Mouse (Mus musculus) thymus, postnatal 14 days (tissue): Measurements from ENCODE around the gene Majin.

Source experiments
- DNase-seq: peaks from one replicate; pipeline ENCODE4 v3.0.0; 2021

The Majin gene

DNA sequence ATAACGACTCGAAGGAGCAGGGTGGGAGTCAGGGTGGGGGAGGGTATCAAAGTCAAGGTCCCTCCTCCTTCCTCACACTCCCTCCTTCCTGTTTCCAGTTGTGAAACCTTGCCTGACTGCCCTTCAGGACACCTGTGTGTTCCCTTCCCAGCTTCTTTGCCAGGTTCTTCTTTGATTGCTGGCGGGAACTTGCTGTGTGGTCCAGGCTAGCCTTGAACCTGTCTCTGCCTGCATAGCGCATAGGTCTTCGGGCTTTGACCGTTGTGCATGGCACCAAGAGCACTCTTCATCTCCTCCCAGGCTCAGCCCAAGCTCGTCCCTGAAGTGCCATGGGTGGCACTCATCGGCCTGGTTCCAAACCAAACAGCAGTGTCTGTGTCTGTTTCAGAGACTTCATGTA lies 80.8 kb downstream of the Majin start:
- DNase-seq, result no peak

DNA sequence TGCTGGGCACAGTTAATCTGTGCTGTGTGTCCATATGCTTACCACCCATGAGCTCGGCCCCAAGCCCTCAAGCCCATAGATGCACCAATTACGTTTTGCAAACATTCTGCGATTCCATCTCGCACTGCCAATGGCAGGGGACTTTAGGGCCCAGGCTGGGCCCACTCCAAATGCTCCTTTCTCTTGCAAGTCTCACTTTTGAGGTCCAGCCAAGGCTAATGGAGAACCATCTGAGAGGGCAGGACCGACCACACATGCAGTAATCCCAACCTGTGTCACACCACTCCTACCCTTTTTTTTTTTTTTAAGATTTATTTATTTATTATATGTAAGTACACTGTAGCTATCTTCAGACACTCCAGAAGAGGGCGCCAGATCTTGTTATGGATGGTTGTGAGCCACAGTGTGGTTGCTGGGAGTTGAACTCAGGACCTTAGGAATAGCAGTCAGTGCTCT lies 81.6 kb downstream of the Majin start:
- DNase-seq, result peak; percentile 33

DNA sequence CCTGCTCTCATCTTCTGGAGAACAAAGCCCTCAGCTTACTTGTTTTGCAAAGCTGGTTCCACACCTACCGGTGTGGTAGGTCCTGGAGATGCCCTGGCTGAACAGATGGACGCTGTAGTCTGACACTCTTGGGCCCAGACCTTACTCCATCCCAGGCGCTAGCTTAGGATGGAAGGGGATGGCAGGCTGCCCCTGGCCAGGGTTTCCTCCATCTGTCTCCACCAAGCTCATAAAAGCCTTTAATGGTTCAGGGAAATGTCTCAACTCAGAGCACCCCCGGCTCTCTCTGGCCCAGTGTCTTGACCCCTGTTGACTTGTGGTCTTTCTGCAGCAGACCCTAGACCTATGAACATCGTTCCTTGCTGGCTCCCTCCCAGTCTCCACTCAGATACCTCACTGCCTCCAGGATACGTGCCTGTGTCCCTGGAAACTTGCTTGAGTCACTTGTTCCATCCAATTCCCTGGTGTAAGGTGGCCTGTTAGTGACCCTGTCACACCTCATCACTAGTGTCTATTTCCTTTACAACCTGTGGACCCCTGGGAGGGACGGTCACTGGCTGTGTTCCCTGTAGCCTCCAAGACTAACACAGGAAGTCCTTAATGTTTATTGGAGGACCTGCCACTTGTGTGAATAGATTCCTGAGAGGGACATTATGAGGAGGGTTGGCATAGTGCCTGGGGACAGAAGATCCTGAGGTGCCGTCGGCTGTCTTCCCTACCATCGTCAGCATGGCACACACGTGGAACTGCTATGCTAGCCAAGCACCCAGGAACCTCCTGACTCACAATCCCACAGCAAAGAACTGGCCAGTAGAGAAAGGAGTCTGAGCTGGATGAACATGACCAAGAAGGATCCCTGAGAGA lies 83.3 kb downstream of the Majin start:
- no peak for DNase-seq

- DNase-seq, result peak; percentile 92
These were observed 84.0 kb downstream of the Majin start for GRCm38 (mm10) chr19:6268170-6268528.

- DNase-seq, result no peak
These were observed 84.5 kb downstream of the Majin start for GRCm38 (mm10) chr19:6268670-6269132.

DNA sequence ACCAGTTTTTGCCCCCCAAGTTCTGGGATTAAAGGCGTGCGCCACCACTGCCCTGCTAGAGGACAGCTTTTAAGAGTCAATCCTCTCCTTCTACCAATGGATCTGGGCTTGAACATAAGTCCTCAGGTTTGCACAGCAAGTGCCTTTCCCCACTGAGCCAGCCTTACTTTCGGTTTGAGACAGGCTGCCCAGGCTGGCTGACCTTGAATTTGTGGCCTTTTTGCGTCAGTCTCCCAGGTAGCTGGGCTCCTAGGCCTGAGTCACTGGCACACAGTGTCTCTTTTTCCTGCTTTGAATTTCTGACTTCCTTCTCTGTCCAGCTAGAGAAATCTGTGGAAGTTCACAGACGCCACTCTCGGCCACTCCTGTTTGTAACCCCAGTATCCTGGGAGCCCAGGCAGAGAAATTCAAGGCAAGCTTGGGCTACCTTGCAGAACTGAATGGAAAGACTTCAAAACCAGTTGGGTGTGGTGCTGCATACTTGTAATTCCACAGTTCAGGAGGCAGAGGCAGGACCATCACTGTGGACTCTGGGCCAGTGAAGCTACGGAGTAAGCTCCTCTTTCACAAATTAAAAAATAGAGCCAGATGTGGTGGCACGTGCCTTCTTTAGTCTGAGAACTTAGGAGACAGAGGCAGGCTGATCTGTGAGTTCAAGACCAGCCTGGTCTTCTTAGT lies 85.7 kb downstream of the Majin start:
- DNase-seq, result no peak

GRCm38 (mm10) chr19:6270661-6271060 lies 86.5 kb downstream of the Majin start:
- DNase-seq, result no peak

- no peak for DNase-seq
These were observed 87.0 kb downstream of the Majin start for GRCm38 (mm10) chr19:6271206-6271605.

- DNase-seq, result no peak
These were observed 87.9 kb downstream of the Majin start for GRCm38 (mm10) chr19:6272053-6272452.

DNA sequence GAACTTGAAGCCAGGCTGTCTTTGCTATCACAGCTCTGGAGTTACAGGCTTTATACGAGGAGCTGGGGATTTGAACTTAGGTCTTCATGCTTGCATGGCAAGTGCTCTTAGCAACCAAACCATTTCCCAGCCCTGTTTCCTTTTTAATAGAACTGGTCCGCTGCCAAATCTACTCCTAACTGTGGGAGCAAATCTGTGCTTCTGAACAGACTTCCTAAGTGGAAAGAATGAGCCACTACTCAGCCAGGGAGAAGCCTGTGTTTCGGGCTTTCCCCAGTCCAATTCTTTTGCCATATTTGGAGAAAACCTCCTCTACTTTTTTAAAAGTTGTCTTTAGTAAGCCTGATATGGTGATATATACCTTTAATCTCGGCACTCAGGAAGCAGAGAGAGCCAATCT lies 88.5 kb downstream of the Majin start:
- no peak for DNase-seq

DNA sequence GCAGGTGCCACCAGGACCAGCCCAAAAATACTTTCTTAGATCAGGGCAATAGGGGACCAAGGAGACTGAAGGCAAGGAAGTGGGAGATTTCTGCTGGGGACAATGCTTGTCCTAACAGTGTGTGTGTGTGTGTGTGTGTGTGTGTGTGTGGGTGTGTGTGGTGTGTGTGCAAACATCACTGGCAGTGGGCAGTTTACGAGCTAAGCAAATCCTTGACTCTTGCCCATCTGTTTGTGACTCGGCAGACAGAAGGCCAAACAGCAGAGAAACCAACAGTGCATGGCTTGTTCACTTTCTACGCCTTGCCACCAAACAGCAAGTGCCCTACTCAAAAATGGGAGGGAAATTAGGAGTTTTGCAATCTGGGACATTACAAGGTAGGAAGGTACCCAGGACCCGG lies 89.4 kb downstream of the Majin start:
- no peak for DNase-seq
